Mouse (Mus musculus) cortical plate, adult 2 months (tissue): Measurements from ENCODE around the gene Nudt22.

ENCODE experiments used
- CTCF ChIP-seq: fragments of 200-500 bp; IDR thresholded peaks from 2 replicates; pipeline ENCODE4 v1.5.1; 2011; ENCODE audit warnings: mild to moderate bottlenecking, control low read depth, low read length; ENCODE audit not compliant: insufficient read depth; ENCODE audit errors: extremely low read depth
- POLR2A ChIP-seq: fragments of 200-500 bp; IDR thresholded peaks from 2 replicates; pipeline ENCODE4 v1.6.1; 2011; ENCODE audit warnings: mild to moderate bottlenecking, low read length, control low read depth; ENCODE audit not compliant: insufficient read depth; ENCODE audit errors: extremely low read depth

GRCm38 (mm10) chr19:7044279-7044678, 48.4 kb upstream of the Nudt22 start:
- TF ChIP-seq CTCF = no peak
- no peak for TF ChIP-seq POLR2A
